Mouse (Mus musculus) hindlimb bud, embryonic 11.5 days (tissue): ENCODE results near the gene Gm1993.
"Not testable (repeated sequence)": the region's sequence is repeated elsewhere in the genome, so short reads cannot be mapped to it uniquely, and the experiment has no call there.

Experiments
- DNase-seq: peaks from one replicate; pipeline ENCODE4 v3.0.0-alpha.2; 2012; ENCODE audit warnings: low read depth, low spot score; ENCODE audit errors: extremely low spot score

Gm1993 gene

DNA sequence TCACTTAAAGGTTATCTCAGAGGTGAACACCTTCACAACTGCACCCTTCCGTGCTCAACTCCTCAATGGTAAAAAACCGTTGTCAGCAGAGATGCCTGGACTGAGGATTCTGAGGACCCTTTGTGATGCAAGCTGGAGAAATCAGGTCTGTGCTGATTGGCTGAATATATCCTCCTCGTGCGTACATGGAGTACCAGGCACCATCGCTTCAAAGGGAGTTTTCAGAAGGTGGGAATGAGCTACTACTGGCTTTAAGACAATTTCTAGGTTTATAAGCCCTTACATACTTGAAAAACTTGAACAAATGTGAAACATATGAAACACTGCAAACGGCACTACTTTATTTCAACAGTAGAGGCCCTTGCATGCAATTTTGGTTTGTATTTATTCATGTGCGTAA, at the start of gene Gm1993:
TSS of gene Gm1993 (minus strand) at position 101 of the 400 bp plus-strand sequence.
- not testable (repeated sequence) for DNase-seq
